Mouse (Mus musculus) hindbrain, embryonic 12.5 days (tissue): ENCODE data around the gene Phactr1. TPM values are rescaled to one million over a fixed set of nuclear protein-coding genes. Genes with fewer than 3 reads are reported as not detected.

Experiments
- ATAC-seq: fragments of 200-750 bp; cut with Nextera tagmentation; 2 replicates; pipeline ENCODE4 v1.8.0; 2017; ENCODE audit warnings: moderate TSS enrichment; ENCODE audit not compliant: low FRiP score
- H3K27ac ChIP-seq: fragments of 300-500 bp; sonication (generic); 2 replicates; pipeline ENCODE4 v1.5.1; 2016; ENCODE audit warnings: mild to moderate bottlenecking
- H3K27me3 ChIP-seq: fragments of 300-500 bp; sonication (generic); 2 replicates; pipeline ENCODE4 v1.6.1; 2016; ENCODE audit warnings: mild to moderate bottlenecking
- H3K36me3 ChIP-seq: fragments of 300-500 bp; sonication (generic); 2 replicates; pipeline ENCODE4 v1.6.1; 2016; ENCODE audit warnings: mild to moderate bottlenecking
- H3K4me1 ChIP-seq: fragments of 300-500 bp; sonication (generic); 2 replicates; pipeline ENCODE4 v1.6.1; 2016
- H3K4me2 ChIP-seq: fragments of 300-500 bp; sonication (generic); replicated peaks from 2 replicates; pipeline ENCODE4 v1.6.1; 2016; ENCODE audit warnings: mild to moderate bottlenecking
- H3K4me3 ChIP-seq: fragments of 300-500 bp; sonication (generic); 2 replicates; pipeline ENCODE4 v1.5.1; 2016; ENCODE audit warnings: mild to moderate bottlenecking
- H3K9ac ChIP-seq: fragments of 300-500 bp; sonication (generic); 2 replicates; pipeline ENCODE4 v1.6.1; 2016; ENCODE audit warnings: mild to moderate bottlenecking, moderate library complexity
- H3K9me3 ChIP-seq: fragments of 300-500 bp; sonication (generic); replicated peaks from 2 replicates; pipeline ENCODE4 v1.6.1; 2016; ENCODE audit warnings: mild to moderate bottlenecking
- WGBS: fragments of 180-500 bp; shearing (Covaris S2); methylation state at CpG from one replicate; pipeline ENCODE4 v1.1.7; 2016; 5-methylcytosine and 5-hydroxymethylcytosine counted together
- polyA plus RNA-seq: library from polyadenylated mRNA; unstranded; fragments of >200 nt; fragmentation: Nextera tagmentation; extraction: Ambion mirVana; gene quantifications from 2 replicates; pipeline ENCODE4 v1.2.1, GENCODE M21; 2016

Gene Phactr1
- polyA plus RNA-seq, 1 experiment from 2014 or later = 23.6 TPM

GRCm38 (mm10) chr13:43158281-43158680, 477.9 kb downstream of the Phactr1 start:
- no peak for ATAC-seq
- 76% methylated on average over 5 of the region's 5 CpGs for WGBS
- Histone ChIP-seq H3K9ac (no peak overlapping the region), H3K4me1 (no peaks in the 10 kb centered on the region), H3K9me3 (no peaks in the 10 kb centered on the region), H3K4me3 (no peak overlapping the region), H3K36me3 (peaks cover 37% of the 10 kb centered on the region), H3K4me2 (no peak overlapping the region), H3K27me3 (no peaks in the 10 kb centered on the region), H3K27ac (no peak overlapping the region)

DNA sequence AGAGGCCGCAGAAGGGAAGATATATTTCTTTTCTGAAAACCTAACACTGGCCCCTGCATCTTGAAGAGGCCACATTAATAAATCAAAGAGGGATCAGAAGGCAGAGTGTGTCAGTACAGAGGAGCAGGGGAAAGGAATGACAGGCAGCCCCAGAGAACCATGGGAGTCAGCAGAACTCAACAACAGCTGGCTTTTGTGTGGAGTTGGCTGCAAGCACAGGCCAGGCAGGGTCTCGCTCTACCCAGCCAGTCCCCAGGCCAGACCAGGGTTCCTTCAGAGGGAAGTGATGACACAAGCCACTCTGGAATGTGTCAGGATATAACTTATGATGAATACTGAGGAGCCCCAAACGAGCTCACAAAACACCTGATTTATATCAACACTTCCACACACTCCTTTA, 479.0 kb downstream of the Phactr1 start:
- Histone ChIP-seq H3K4me1 (no peaks in the 10 kb centered on the region), H3K27me3 (no peaks in the 10 kb centered on the region), H3K4me2 (no peak overlapping the region), H3K9me3 (no peaks in the 10 kb centered on the region), H3K4me3 (no peak overlapping the region), H3K27ac (no peak overlapping the region), H3K9ac (no peak overlapping the region), H3K36me3 (peaks cover 34% of the 10 kb centered on the region)
- no peak for ATAC-seq
- WGBS = 80% methylated on average over 3 of the region's 3 CpGs

- H3K4me1 ChIP-seq = peaks cover 5% of the 10 kb centered on the region; the same call in 1 of the 2 replicates
- no peak for ATAC-seq
These were observed 487.3 kb downstream of the Phactr1 start for GRCm38 (mm10) chr13:43167721-43168120.

DNA sequence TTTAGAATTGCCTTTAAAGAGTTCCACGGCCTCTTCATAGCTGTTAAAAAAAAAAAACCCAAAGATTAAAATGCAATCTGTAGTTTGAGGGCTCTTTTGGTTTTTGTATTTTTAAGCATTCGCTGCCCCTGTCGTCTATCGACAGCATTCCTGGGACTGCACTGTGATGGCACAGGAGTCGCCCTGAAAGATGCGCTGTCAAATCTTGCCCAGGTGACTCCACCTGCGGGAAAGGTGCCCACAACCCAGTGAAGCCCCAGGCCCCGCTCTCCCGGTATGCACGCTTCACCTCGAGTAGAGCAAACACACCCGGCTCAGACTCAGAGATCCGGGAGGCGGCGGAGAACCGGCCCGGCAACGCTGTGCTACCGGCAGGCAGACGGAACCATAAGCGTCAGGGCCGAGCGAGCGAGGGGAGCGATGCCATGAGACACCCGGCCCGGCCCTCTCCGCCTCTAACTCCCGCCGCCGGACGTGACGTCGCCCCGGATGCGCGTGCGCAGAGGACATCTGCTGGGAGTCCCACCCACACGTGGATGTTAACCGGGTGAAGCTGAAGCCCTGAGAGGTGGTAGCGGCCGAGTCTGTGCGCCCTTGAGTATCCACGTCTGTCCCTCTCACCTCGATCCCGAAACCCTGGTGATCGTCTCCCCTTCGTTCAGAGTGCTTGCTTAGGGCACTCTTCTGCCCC, 490.7 kb downstream of the Phactr1 start, which contains the start of gene Tbc1d7:
TSS of gene Tbc1d7 (minus strand) at position 482 of the 691 bp plus-strand sequence.
- H3K9me3 ChIP-seq = no peaks in the 10 kb centered on the region
- peak within 1 kb of the TSS; percentile 82 for H3K9ac ChIP-seq
- peaks cover 15% of the 10 kb centered on the region; the same call in 1 of the 2 replicates for H3K36me3 ChIP-seq
- 1% methylated on average over 48 of the region's 48 CpGs for WGBS
- H3K27ac ChIP-seq = peak within 1 kb of the TSS; percentile 80
- ATAC-seq = peak; percentile 94
- H3K4me3 ChIP-seq = peak within 1 kb of the TSS; percentile 68
- H3K27me3 ChIP-seq = no peaks in the 10 kb centered on the region
- peaks cover 5% of the 10 kb centered on the region; the same call in 1 of the 2 replicates for H3K4me1 ChIP-seq
- peak within 1 kb of the TSS; percentile 59 for H3K4me2 ChIP-seq

More at GRCm38 (mm10) chr13:43167721-43168120, 487.3 kb downstream of the Phactr1 start:
- Histone ChIP-seq H3K36me3 (peaks cover 37% of the 10 kb centered on the region), H3K9ac (no peak overlapping the region), H3K27ac (no peak overlapping the region), H3K4me2 (no peak overlapping the region), H3K4me3 (no peak overlapping the region), H3K9me3 (no peaks in the 10 kb centered on the region), H3K27me3 (no peaks in the 10 kb centered on the region)
- WGBS = 79% methylated on average over 9 of the region's 9 CpGs

GRCm38 (mm10) chr13:43172036-43172713, 491.8 kb downstream of the Phactr1 start:
- no peak for ATAC-seq
- Histone ChIP-seq H3K27ac (no peak overlapping the region), H3K27me3 (no peaks in the 10 kb centered on the region), H3K36me3 (peaks cover 15% of the 10 kb centered on the region; the same call in 1 of the 2 replicates), H3K4me1 (peaks cover 5% of the 10 kb centered on the region; the same call in 1 of the 2 replicates), H3K9me3 (no peaks in the 10 kb centered on the region), H3K4me3 (peak overlapping the region; percentile 68), H3K9ac (0 out of 2 replicates have a peak overlapping the region, but pooled peaks have one; percentile 72), H3K4me2 (peak overlapping the region; percentile 59)
- WGBS = 38% methylated on average over 14 of the region's 14 CpGs

DNA sequence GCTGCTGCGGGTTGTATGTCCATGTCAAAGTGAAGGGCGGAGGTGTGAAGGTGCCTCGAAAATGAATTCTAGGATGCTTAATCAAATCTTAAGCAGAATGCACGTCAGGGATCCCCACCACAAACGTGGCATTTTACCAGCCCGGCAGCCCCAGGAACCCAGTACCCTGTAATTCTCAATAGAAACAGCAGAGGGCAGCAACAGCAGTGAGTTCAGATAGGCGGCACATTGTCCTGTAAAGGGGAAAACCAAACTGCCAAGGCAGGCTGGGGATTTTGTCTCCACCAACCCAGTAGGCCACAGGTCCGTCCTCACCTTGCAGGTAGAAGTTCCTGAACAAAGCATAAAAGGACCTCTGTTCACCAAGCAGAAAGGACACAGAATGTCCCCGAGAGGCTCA, 492.8 kb downstream of the Phactr1 start:
- no peaks in the 10 kb centered on the region for H3K9me3 ChIP-seq
- ATAC-seq = no peak
- H3K27ac ChIP-seq = no peak overlapping the region
- H3K27me3 ChIP-seq = no peaks in the 10 kb centered on the region
- no peak overlapping the region for H3K4me3 ChIP-seq
- no peak overlapping the region for H3K9ac ChIP-seq
- 16% methylated on average over 9 of the region's 9 CpGs for WGBS
- H3K4me1 ChIP-seq = peaks cover 5% of the 10 kb centered on the region; the same call in 1 of the 2 replicates
- H3K4me2 ChIP-seq = no peak overlapping the region
- H3K36me3 ChIP-seq = peaks cover 7% of the 10 kb centered on the region; the same call in 1 of the 2 replicates

GRCm38 (mm10) chr13:43176676-43177075, 496.3 kb downstream of the Phactr1 start:
- Histone ChIP-seq H3K9me3 (no peaks in the 10 kb centered on the region), H3K4me1 (peaks cover 5% of the 10 kb centered on the region; the same call in 1 of the 2 replicates), H3K27ac (no peak overlapping the region), H3K36me3 (no peaks in the 10 kb centered on the region), H3K4me2 (no peak overlapping the region), H3K27me3 (no peaks in the 10 kb centered on the region), H3K9ac (no peak overlapping the region), H3K4me3 (no peak overlapping the region)
- WGBS = 96% methylated on average over 3 of the region's 3 CpGs
- ATAC-seq = no peak

GRCm38 (mm10) chr13:43177317-43177716, 496.9 kb downstream of the Phactr1 start:
- Histone ChIP-seq H3K4me2 (no peak overlapping the region), H3K9ac (no peak overlapping the region), H3K27ac (no peak overlapping the region), H3K27me3 (0 out of 2 replicates have a peak, but pooled peaks cover 2% of the 10 kb centered on the region), H3K9me3 (no peaks in the 10 kb centered on the region), H3K4me1 (no peaks in the 10 kb centered on the region), H3K36me3 (no peaks in the 10 kb centered on the region), H3K4me3 (no peak overlapping the region)
- no peak for ATAC-seq
- WGBS = 87% methylated on average over 7 of the region's 7 CpGs

- H3K27me3 ChIP-seq = 0 out of 2 replicates have a peak, but pooled peaks cover 4% of the 10 kb centered on the region
- no peaks in the 10 kb centered on the region for H3K9me3 ChIP-seq
- no peak overlapping the region for H3K27ac ChIP-seq
- no peak overlapping the region for H3K9ac ChIP-seq
- no peak for ATAC-seq
- no peaks in the 10 kb centered on the region; the same call in 1 of the 2 replicates for H3K4me1 ChIP-seq
- H3K4me2 ChIP-seq = no peak overlapping the region
- no peaks in the 10 kb centered on the region for H3K36me3 ChIP-seq
- no peak overlapping the region for H3K4me3 ChIP-seq
- WGBS = 57% methylated on average over 7 of the region's 7 CpGs
These were observed 500.7 kb downstream of the Phactr1 start for GRCm38 (mm10) chr13:43181104-43181503.

DNA sequence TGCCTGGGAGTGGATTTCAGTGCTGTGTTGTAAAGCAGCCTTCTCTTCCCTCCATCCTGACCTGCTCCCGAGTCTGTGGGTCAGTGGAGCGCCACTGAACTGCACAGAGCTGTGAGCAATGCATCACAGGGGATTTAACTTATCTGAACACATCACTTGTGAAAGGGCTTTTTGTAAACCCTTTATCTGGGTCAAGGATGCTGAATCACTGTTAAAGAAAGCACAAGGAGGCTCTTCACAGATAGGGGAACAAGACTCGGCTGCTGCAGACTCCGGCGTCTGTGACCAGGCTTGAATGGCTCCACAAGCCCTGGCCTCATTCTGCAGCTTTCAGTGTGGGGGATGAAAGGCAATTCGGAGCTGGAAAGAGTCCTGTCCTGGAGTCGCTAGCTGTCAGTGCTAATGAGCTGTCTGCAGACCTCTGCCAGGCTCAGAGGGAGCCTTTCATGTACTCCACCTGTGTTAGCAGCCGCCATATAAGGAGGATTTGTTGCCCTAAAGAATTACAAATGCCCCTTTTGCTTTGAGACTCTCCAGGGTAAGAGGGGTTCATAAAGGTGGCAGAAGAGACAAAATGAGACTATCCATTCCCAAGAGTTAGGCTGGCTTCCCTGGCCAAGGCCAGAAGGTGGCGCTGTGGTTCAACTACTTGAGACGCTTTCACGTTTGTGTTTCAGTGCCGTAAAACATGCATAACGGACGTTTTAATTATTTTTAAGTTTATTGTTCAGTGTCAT, 502.2 kb downstream of the Phactr1 start:
- Histone ChIP-seq H3K4me3 (no peak overlapping the region), H3K36me3 (no peaks in the 10 kb centered on the region), H3K9me3 (no peaks in the 10 kb centered on the region), H3K27ac (no peak overlapping the region), H3K9ac (0 out of 2 replicates have a peak overlapping the region, but pooled peaks have one; percentile 0), H3K4me1 (no peaks in the 10 kb centered on the region; the same call in 1 of the 2 replicates), H3K4me2 (peak overlapping the region; percentile 41), H3K27me3 (0 out of 2 replicates have a peak, but pooled peaks cover 4% of the 10 kb centered on the region)
- ATAC-seq = peak; percentile 54; the same call in 1 of the 2 replicates
- 18% methylated on average over 14 of the region's 14 CpGs for whole genome bisulfite sequencing

- Histone ChIP-seq H3K9me3 (no peaks in the 10 kb centered on the region), H3K27ac (no peak overlapping the region), H3K4me3 (no peak overlapping the region), H3K4me1 (no peaks in the 10 kb centered on the region; the same call in 1 of the 2 replicates), H3K9ac (no peak overlapping the region), H3K27me3 (0 out of 2 replicates have a peak, but pooled peaks cover 4% of the 10 kb centered on the region), H3K36me3 (no peaks in the 10 kb centered on the region), H3K4me2 (peak overlapping the region; percentile 41)
- 60% methylated on average over 8 of the region's 8 CpGs for WGBS
- peak; percentile 52 for ATAC-seq
These were observed 503.0 kb downstream of the Phactr1 start for GRCm38 (mm10) chr13:43183248-43184055.
